Mouse (Mus musculus) lung, embryonic 15.5 days (tissue): Measurements from ENCODE around the gene Msh3. TPM values are rescaled to one million over a fixed set of nuclear protein-coding genes. Genes with fewer than 3 reads are reported as not detected.

Experiments
- ATAC-seq: fragments of 200-750 bp; cut with Nextera tagmentation; 2 replicates; pipeline ENCODE4 v1.8.0; 2017; ENCODE audit warnings: moderate number of reproducible peaks, borderline replicate concordance; ENCODE audit not compliant: low FRiP score, low TSS enrichment; ENCODE audit errors: extremely low read depth
- H3K27ac ChIP-seq: fragments of 300-500 bp; sonication (generic); 2 replicates; pipeline ENCODE4 v1.5.1; 2015; ENCODE audit warnings: moderate library complexity, mild to moderate bottlenecking, inconsistent platforms
- H3K27me3 ChIP-seq: fragments of 300-500 bp; sonication (generic); 2 replicates; pipeline ENCODE4 v1.6.1; 2015; ENCODE audit warnings: inconsistent platforms
- H3K36me3 ChIP-seq: fragments of 300-500 bp; sonication (generic); 2 replicates; pipeline ENCODE4 v1.6.1; 2015; ENCODE audit warnings: inconsistent platforms
- H3K4me1 ChIP-seq: fragments of 300-500 bp; sonication (generic); 2 replicates; pipeline ENCODE4 v1.6.1; 2015; ENCODE audit warnings: inconsistent platforms
- H3K4me2 ChIP-seq: fragments of 300-500 bp; sonication (generic); 2 replicates; pipeline ENCODE4 v1.6.1; 2015; ENCODE audit warnings: inconsistent platforms, mild to moderate bottlenecking, moderate library complexity
- H3K4me3 ChIP-seq: fragments of 300-500 bp; sonication (generic); 2 replicates; pipeline ENCODE4 v1.5.1; 2015; ENCODE audit warnings: mild to moderate bottlenecking, inconsistent platforms
- H3K9ac ChIP-seq: fragments of 300-500 bp; sonication (generic); 2 replicates; pipeline ENCODE4 v1.6.1; 2015; ENCODE audit warnings: inconsistent platforms
- H3K9me3 ChIP-seq: fragments of 300-500 bp; sonication (generic); 2 replicates; pipeline ENCODE4 v1.6.1; 2016; ENCODE audit warnings: inconsistent platforms
- WGBS: fragments of 180-500 bp; shearing (Covaris S2); methylation state at CpG from one replicate; pipeline ENCODE4 v1.1.7; 2015; 5-methylcytosine and 5-hydroxymethylcytosine counted together
- polyA plus RNA-seq: library from polyadenylated mRNA; unstranded; fragments of >200 nt; fragmentation: Nextera tagmentation; extraction: Ambion mirVana; gene quantifications from 2 replicates; pipeline ENCODE4 v1.2.1, GENCODE M21; 2015

The Msh3 gene
- polyA plus RNA-seq, 1 experiment from 2014 or later: 25.0 TPM

DNA sequence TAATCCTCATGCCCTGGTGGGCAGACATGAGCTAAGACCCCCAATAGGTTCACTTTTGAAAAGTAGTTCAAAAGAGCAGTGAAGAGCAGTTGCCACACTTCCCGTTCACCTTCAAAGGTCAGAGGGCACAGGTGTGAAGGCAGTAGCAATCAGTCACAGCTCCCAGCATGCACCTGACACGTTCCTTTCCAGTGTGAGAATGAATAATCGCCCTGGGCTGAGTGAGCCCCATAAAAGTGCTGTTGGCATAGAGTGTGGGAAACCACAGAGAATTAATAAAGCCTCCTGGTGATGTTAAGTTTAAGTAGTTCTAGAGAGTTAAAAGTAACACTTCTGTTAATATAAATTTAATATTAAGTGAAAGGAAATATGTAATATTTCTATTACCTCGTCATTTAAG lies 63.2 kb downstream of the Msh3 start:
- no peak overlapping the region for H3K9ac ChIP-seq
- H3K27ac ChIP-seq: no peak overlapping the region
- H3K9me3 ChIP-seq: no peaks in the 10 kb centered on the region
- no peak overlapping the region for H3K4me3 ChIP-seq
- no peaks in the 10 kb centered on the region for H3K4me1 ChIP-seq
- H3K27me3 ChIP-seq: no peaks in the 10 kb centered on the region
- no peak overlapping the region for H3K4me2 ChIP-seq
- no peaks in the 10 kb centered on the region; the same call in 1 of the 2 replicates for H3K36me3 ChIP-seq
- 57% methylated on average over 4 of the region's 4 CpGs for WGBS
- no peak for ATAC-seq

- Histone ChIP-seq H3K9me3 (no peaks in the 10 kb centered on the region), H3K36me3 (no peaks in the 10 kb centered on the region), H3K27ac (no peak overlapping the region), H3K27me3 (no peaks in the 10 kb centered on the region), H3K9ac (no peak overlapping the region), H3K4me3 (no peak overlapping the region), H3K4me2 (no peak overlapping the region), H3K4me1 (peaks cover 9% of the 10 kb centered on the region)
- no peak for ATAC-seq
- WGBS: 78% methylated on average over 2 of the region's 2 CpGs
These were observed 77.8 kb downstream of the Msh3 start for GRCm38 (mm10) chr13:92277027-92277426.

- 89% methylated on average over 9 of the region's 9 CpGs for WGBS
- Histone ChIP-seq H3K4me2 (no peak overlapping the region), H3K9ac (no peak overlapping the region), H3K27ac (no peak overlapping the region), H3K27me3 (no peaks in the 10 kb centered on the region), H3K4me1 (peaks cover 9% of the 10 kb centered on the region), H3K4me3 (no peak overlapping the region), H3K9me3 (no peaks in the 10 kb centered on the region), H3K36me3 (no peaks in the 10 kb centered on the region)
- no peak for ATAC-seq
These were observed 79.5 kb downstream of the Msh3 start for GRCm38 (mm10) chr13:92275292-92275691.

GRCm38 (mm10) chr13:92274274-92275198 lies 80.3 kb downstream of the Msh3 start:
- Histone ChIP-seq H3K4me1 (peaks cover 9% of the 10 kb centered on the region), H3K27me3 (no peaks in the 10 kb centered on the region), H3K4me3 (no peak overlapping the region), H3K36me3 (no peaks in the 10 kb centered on the region), H3K4me2 (peak overlapping the region; percentile 11; the same call in 1 of the 2 replicates), H3K27ac (no peak overlapping the region), H3K9me3 (no peaks in the 10 kb centered on the region), H3K9ac (no peak overlapping the region)
- WGBS: 20% methylated on average over 14 of the region's 14 CpGs
- ATAC-seq: peak; percentile 81; the same call in 1 of the 2 replicates

DNA sequence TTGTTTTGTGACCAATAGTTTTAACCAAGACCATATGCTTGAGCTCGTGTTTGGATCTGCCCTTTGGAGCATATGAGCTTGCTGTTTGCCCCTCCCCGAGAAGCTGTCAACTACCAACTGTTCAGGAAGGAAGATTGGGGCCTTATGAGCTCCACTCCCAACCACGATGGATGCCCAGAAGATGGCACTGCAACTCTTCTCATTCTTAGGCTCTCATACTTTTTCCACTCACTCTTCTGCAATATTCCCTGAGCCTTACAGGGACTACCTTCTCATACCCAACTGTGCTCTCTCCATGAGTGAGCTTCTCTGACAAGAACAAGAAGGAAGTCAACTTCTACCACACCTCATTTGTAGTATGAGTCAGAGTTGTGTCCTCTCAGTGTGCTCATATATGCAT lies 87.7 kb downstream of the Msh3 start:
- Histone ChIP-seq H3K27me3 (no peaks in the 10 kb centered on the region), H3K27ac (no peak overlapping the region), H3K4me2 (no peak overlapping the region), H3K9ac (no peak overlapping the region), H3K4me1 (no peaks in the 10 kb centered on the region), H3K9me3 (no peaks in the 10 kb centered on the region), H3K4me3 (no peak overlapping the region), H3K36me3 (no peaks in the 10 kb centered on the region)
- ATAC-seq: no peak
- WGBS: 88% methylated on average over 3 of the region's 3 CpGs

DNA sequence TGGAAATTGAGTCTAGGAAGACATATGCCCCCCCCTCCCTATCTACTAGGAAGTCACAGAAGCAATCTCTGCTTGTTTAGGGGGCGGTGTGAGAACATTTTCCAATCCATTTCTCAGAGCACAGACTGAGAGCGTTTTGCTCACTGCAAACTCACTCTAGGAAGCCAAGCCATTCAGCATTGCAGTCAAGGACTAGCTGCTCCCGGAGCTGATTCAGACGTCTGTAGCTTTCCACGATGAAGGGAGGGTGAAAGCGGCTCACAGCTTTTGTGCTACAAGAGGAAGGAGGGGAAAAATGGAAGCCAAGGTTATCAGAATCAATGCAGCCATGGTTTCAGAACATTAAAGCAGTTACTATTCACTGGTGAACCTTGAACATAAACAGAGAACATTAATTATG lies 91.2 kb downstream of the Msh3 start:
- 91% methylated on average over 6 of the region's 6 CpGs for WGBS
- no peak for ATAC-seq
- Histone ChIP-seq H3K4me2 (no peak overlapping the region), H3K36me3 (no peaks in the 10 kb centered on the region), H3K9ac (no peak overlapping the region), H3K9me3 (no peaks in the 10 kb centered on the region), H3K4me3 (no peak overlapping the region), H3K4me1 (no peaks in the 10 kb centered on the region), H3K27ac (no peak overlapping the region), H3K27me3 (no peaks in the 10 kb centered on the region)

DNA sequence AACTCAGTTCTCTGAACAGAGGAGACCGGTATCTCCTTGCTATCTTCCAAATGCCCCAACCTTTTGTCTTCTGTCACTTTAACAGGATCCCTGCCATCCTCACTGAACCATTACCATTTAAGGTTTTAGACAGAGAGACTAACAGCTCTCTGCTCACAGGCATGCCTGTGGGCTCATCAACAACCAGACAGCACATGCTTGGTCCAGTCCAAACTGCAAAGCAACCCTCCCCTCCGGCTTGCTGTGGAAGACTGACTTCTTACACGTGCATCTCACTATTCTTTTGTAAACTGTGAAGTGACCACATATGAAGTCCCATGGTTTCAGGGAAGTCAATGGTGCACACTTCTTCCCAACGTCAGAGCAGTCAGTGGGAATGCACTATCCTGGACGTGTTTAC lies 93.5 kb downstream of the Msh3 start:
- WGBS: 71% methylated on average over 5 of the region's 5 CpGs
- H3K4me2 ChIP-seq: no peak overlapping the region

GRCm38 (mm10) chr13:92255480-92255879 lies 99.3 kb downstream of the Msh3 start:
- Histone ChIP-seq H3K4me1 (no peaks in the 10 kb centered on the region), H3K9ac (no peak overlapping the region), H3K4me3 (no peak overlapping the region), H3K27me3 (no peaks in the 10 kb centered on the region), H3K27ac (no peak overlapping the region), H3K36me3 (peaks cover 3% of the 10 kb centered on the region; the same call in 1 of the 2 replicates), H3K4me2 (no peak overlapping the region), H3K9me3 (no peaks in the 10 kb centered on the region)
- 48% methylated on average over 3 of the region's 3 CpGs for WGBS
- ATAC-seq: no peak

More for the DNA sequence above, 93.5 kb downstream of the Msh3 start:
- Histone ChIP-seq H3K9me3 (no peaks in the 10 kb centered on the region), H3K27ac (no peak overlapping the region), H3K27me3 (no peaks in the 10 kb centered on the region), H3K4me1 (no peaks in the 10 kb centered on the region), H3K36me3 (no peaks in the 10 kb centered on the region), H3K4me3 (no peak overlapping the region), H3K9ac (no peak overlapping the region)
- ATAC-seq: no peak

GRCm38 (mm10) chr13:92253850-92254249 lies 101.0 kb downstream of the Msh3 start:
- no peak overlapping the region for H3K4me3 ChIP-seq
- no peaks in the 10 kb centered on the region for H3K4me1 ChIP-seq
- H3K9me3 ChIP-seq: no peaks in the 10 kb centered on the region
- WGBS: 89% methylated on average over 5 of the region's 5 CpGs
- H3K4me2 ChIP-seq: no peak overlapping the region
- no peak for ATAC-seq
- H3K27me3 ChIP-seq: no peaks in the 10 kb centered on the region
- H3K36me3 ChIP-seq: peaks cover 6% of the 10 kb centered on the region; the same call in 1 of the 2 replicates
- no peak overlapping the region for H3K27ac ChIP-seq
- H3K9ac ChIP-seq: no peak overlapping the region

DNA sequence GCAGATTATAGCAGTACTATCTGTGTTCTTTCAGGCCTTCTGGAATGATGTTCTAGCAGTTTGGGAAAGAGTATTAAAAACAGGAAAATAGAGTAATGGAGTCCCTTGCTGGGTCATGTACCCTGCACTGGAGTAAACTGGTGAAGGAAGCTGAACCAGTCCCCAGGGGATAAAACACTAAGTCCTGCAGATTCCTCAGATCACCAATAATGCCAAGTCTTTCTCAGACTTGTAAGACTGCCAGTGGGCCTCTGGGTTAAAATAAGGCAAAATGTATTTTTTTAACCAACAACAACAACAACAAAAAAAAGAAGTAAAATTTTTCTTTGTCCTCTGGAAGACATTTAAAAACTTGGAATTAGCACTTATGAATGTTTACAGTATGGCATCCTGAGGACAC lies 102.5 kb downstream of the Msh3 start:
- no peak for ATAC-seq
- Histone ChIP-seq H3K27ac (no peak overlapping the region), H3K36me3 (peaks cover 7% of the 10 kb centered on the region; the same call in 1 of the 2 replicates), H3K27me3 (no peaks in the 10 kb centered on the region), H3K9ac (no peak overlapping the region), H3K4me1 (no peaks in the 10 kb centered on the region), H3K4me2 (no peak overlapping the region), H3K9me3 (no peaks in the 10 kb centered on the region), H3K4me3 (no peak overlapping the region)

DNA sequence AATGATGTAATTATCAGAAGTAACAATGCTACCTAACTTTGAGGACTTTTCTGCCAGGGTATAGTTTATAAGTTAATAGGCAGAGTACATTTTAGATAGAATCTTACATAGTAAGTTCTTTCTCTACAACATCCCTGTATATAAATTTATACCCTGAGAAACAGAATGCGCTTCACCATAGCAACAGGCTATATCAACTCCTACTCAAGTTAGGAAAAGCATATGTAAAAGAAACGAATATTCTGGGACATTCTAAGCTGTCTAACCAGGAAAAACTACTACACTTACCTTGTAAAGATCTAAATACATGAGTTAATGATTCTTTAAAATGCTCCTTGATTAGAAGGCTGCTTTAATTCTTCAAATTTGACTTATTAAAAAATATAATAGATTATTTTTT lies 107.2 kb downstream of the Msh3 start:
- H3K4me3 ChIP-seq: no peak overlapping the region
- H3K36me3 ChIP-seq: 0 out of 2 replicates have a peak, but pooled peaks cover 4% of the 10 kb centered on the region
- no peaks in the 10 kb centered on the region for H3K4me1 ChIP-seq
- ATAC-seq: no peak
- no peak overlapping the region for H3K9ac ChIP-seq
- H3K27me3 ChIP-seq: no peaks in the 10 kb centered on the region
- 95% methylated on average over 2 of the region's 2 CpGs for WGBS
- no peak overlapping the region for H3K27ac ChIP-seq
- H3K9me3 ChIP-seq: no peaks in the 10 kb centered on the region
- H3K4me2 ChIP-seq: no peak overlapping the region

GRCm38 (mm10) chr13:92246966-92247365 lies 107.8 kb downstream of the Msh3 start:
- no peak overlapping the region for H3K4me2 ChIP-seq
- WGBS: 84% methylated on average over 5 of the region's 5 CpGs
- ATAC-seq: no peak

More at GRCm38 (mm10) chr13:92246966-92247365, 107.8 kb downstream of the Msh3 start:
- H3K9ac ChIP-seq: no peak overlapping the region
- H3K27me3 ChIP-seq: no peaks in the 10 kb centered on the region
- 0 out of 2 replicates have a peak, but pooled peaks cover 4% of the 10 kb centered on the region for H3K36me3 ChIP-seq
- no peaks in the 10 kb centered on the region for H3K4me1 ChIP-seq
- H3K9me3 ChIP-seq: no peaks in the 10 kb centered on the region
- no peak overlapping the region for H3K4me3 ChIP-seq
- no peak overlapping the region for H3K27ac ChIP-seq
